Mouse (Mus musculus) G1E-ER4 (cell line): ENCODE measurements around the gene 1600002K03Rik. TPM values are rescaled to one million over a fixed set of nuclear protein-coding genes. Genes with fewer than 3 reads are reported as not detected.

ENCODE experiments used
- GATA1 ChIP-seq: IDR thresholded peaks from one replicate; pipeline ENCODE4 v1.8.0; 2012; ENCODE audit warnings: low read length, inconsistent platforms
- polyA plus RNA-seq: library from polyadenylated mRNA; stranded (reverse); fragments of >175 nt; gene quantifications from 2 replicates; pipeline ENCODE4 v1.2.3, GENCODE M21; 2012

Gene 1600002K03Rik
- polyA plus RNA-seq, result 5.8 and 6.7 TPM in 2 replicates

- TF ChIP-seq GATA1, result no peak
Observed at GRCm38 (mm10) chr10:80172527-80173292, at the start of gene 1600002K03Rik. Gene 1600002K03Rik (plus strand): TSS chr10:80172944.

GRCm38 (mm10) chr10:80123932-80124562, 48.7 kb upstream of the 1600002K03Rik start:
- no peak for TF ChIP-seq GATA1

DNA sequence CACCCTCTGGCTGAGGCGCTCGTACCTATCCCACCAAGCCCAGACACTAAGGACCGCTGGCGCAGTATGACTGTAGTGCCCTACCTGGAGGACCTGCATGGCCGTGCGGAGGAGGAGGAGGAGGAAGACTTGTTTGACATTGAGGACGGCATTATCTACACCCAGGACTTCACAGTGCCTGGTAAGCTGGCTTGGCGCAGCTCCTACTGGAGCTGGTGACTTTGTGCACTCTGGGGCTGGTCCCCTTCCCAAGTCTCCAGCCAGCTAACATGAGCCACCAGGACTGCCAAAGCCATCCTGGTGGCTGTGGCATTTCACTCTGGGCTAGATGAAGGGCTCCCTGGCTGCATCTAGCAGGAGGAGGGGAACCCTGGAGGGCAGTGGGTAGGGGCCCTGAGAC, 44.8 kb upstream of the 1600002K03Rik start:
- TF ChIP-seq GATA1, result no peak

GRCm38 (mm10) chr10:80129846-80130245, 42.9 kb upstream of the 1600002K03Rik start:
- no peak for TF ChIP-seq GATA1

DNA sequence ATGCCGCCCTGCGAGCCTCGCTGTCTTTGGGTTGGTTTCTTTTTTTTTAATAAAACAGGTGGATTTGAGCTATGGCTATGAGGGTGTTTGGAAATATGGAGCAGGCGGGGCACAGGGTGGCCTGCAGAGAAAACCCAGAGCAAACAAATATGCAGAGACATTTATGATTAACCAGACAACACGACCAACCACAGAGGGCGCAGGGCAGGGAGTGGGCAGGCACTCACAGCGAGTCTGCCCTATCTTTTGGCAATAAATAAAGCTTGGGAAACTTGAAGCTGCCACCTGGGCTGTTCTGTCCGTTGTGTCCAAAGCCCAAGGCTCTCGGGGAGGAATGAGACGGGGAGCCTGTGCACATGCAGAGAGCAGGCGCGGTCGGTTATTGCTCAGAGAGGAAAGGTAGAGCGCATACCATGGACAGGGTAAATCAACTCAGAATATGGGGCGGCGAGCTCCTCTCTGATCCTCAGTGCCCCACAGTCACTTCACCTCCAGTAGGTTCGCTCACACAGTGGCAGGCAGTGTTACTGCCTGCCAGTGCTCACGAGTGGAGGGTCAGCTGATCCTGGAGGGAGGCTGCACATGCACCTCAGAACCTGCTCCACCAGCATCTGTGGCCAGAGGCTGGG, 42.2 kb upstream of the 1600002K03Rik start:
- no peak for TF ChIP-seq GATA1

- no peak for TF ChIP-seq GATA1
Observed at GRCm38 (mm10) chr10:80131316-80131951, 41.3 kb upstream of the 1600002K03Rik start.

DNA sequence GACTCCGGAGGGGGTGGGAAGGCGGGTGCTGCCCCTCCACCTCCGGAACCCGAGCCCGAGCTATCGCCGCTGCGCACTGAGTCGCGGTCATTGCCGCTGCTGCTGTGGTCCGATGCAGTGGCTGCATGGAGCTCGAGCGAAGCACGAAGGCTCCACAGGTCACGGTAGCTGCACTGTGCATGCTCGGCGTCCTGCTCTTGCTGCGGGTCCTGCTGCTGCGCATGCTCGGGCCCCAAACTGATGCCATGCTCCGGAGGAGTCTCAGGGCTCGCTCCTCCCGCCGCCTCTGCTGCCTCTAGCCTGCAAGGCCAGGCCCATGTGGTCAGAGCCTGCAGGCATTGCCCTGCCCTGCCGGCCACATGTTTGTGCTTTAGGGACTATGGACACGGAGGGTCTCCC, 40.8 kb upstream of the 1600002K03Rik start:
- TF ChIP-seq GATA1, result no peak

GRCm38 (mm10) chr10:80133226-80133849, 39.4 kb upstream of the 1600002K03Rik start:
- TF ChIP-seq GATA1, result no peak

DNA sequence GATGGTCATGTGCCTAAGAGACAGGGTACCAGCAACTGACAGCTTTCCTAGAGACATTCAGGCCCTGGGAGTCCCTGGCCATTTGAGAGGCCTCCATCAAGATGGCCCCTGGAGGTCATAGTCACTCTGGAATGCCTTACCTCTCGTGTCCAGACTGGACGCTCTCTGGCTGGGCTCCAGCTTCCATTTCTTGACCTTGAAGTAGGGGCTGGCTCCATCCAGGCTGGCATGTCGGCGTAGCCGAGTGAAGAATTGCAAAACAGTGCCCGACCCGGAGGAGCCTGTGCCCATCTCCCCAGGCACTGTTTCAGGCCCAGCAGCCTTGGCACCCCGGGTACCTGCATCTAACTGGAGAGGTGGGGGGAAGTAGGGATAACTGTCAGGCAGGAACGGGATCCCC, 38.3 kb upstream of the 1600002K03Rik start:
- TF ChIP-seq GATA1, result no peak

DNA sequence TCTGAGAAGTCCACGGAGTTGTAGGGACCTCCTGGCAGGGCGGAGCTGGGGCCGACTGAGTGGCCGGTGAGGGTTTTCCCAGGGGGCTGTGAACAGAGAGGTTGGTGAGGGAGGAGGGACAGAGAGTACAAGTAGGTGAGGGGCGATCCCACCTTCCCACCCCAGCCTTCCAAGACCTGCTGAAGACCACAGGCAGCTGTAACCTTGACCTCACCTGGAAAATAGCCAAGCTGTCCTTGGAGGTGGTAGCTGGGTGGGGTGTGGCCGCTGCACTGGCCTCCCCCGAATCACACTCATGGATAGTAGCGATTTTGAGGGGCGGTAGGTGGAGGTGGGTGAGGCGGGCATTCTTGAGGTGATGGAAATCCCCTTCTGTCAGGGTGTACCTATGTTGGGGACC, 37.6 kb upstream of the 1600002K03Rik start:
- TF ChIP-seq GATA1, result no peak

GRCm38 (mm10) chr10:80135641-80136040, 37.1 kb upstream of the 1600002K03Rik start:
- no peak for TF ChIP-seq GATA1

- TF ChIP-seq GATA1, result no peak
Observed at GRCm38 (mm10) chr10:80136179-80136951, 36.4 kb upstream of the 1600002K03Rik start.

DNA sequence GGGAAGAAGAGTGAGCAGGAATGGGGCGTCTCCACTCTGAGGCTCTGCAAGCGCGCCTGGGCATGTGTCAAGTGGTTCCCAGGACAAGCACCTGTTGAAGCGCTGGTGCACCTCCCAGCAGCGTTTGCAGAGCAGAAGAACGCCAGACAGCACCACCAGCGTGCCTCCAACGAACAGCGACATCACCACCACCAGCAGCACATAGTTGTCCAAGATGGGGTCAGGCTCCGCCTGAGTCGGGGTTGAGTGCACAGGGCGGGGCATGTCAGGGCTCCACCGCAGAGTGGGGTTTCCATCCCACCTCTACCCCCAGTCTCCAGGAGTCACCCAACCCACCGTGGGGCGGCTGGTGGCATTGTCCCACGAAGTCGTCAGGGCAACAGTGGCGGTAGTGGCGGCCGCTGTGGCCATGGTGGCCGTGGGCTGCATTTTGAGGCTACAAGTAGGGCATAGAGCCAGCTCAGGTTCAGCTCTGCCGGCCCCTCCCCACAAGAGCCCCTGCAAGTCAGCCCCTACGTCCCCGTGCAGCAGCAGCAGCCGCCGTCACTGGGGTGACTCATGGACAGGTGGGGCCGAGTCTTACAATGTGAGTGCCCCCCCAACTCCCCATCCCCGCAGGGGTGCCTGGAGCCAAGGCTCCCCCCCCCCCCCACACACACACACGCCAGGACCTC, 35.7 kb upstream of the 1600002K03Rik start:
- TF ChIP-seq GATA1, result no peak

DNA sequence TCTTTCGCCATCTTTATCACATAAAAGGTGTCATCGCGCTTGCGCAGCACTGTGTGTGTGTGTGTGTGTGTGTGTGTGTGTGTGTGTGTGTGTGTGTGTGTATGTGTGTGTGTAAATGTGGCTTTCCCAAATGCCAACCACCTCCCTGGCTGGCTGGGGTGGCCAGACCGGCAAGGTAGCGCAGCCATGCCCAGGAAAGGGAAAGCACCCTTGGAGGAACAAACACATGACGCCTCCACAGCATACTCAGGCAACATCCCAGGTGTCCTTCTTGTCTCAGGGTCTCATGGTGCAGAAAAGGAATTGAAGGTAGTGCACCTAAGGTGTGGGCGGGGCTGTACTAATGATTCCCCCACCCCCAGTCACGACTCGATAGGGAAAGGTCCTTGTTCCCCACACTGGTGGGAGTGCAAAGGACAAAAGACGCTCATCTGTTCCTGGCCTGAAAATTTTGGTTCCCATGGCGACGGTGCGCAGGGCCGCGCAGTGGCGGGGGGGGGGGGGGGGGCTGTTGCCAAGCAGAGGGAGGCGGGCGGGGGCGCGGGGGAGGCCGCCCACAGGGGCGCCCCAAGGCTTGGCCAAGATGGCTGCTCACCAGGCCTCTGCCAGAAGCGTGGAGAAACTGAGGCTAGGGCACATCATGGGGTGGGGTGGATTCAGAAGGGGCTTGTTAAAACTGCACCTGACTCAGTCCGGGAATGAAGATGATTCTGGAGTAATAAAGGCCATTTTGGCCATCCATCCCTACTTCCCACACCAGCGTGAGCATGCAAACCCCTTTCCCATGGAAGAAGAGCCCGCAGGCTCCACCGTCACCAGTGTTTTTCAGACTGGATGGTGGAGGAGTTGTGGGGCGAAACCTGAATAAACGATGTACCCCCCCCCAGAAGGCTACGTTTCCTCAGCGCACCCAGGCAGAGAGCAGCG, 34.9 kb upstream of the 1600002K03Rik start:
- TF ChIP-seq GATA1, result no peak
